Mouse (Mus musculus): Measurements from ENCODE around the gene Spred3. TPM values are rescaled to one million over a fixed set of nuclear protein-coding genes. Genes with fewer than 3 reads are reported as not detected.
"Not testable (repeated sequence)": the region's sequence is repeated elsewhere in the genome, so short reads cannot be mapped to it uniquely, and the experiment has no call there.

Spred3 gene
- polyA plus RNA-seq (2014; fragmentation: Nextera tagmentation; extraction: Ambion mirVana), result 4.9 and 5.3 TPM in 2 replicates

DNA sequence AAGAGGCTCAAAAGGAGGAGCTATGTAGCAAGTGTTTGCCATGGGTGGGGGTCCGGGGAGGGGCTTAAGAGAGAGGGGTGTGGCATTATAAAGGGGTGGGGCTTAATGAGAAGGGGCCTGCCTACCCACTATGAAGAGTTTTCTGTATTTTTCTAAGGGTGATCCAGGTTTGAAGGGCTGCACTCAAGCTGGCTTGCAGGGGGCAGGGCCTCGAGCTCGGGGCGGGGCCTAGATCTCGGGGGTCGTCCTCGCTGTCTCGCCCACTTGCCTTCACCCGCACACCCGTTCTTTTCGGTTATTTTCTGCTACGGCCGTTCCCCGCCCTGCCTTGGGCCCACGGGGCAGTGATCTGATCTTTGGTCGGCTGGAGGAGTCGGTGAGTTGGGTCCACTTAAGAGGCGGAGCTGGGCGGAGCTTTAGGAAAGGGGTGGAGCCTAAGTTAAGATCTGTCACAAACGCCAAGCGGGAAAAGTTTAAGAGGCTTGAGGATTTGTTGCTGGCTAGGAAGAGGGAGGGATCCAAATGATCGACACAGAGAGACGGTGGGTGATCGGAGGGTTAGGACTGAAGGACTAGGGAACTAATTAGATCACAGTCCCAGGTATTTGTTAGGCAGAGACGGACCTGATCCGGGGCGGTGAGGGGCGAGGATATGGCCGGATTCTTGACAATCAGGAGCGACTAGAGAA, at the start of gene Spred3, which contains the start of gene Ggn:
Spred3 (minus strand) TSS at position 346 of the 689 bp plus-strand sequence.
Ggn (plus strand) TSS at position 145 of the 689 bp plus-strand sequence.
- peaks cover 9% of the 10 kb centered on the region for H3K4me1 ChIP-seq (ENCODE audit: control insufficient read depth, insufficient read depth, low read length)
- no peaks in the 10 kb centered on the region for H3K9me3 ChIP-seq (replicated peaks; ENCODE audit: control insufficient read depth, low read length)
- peak within 1 kb of the TSS; percentile 48 for H3K4me2 ChIP-seq (ENCODE audit: low read depth, low read length)
- ATAC-seq (replicated peaks; ENCODE audit: insufficient number of reproducible peaks, low FRiP score, low TSS enrichment, low read depth) (peak; percentile 30), DNase-seq (ENCODE audit: low spot score) (peak; percentile 81)
- H3K36me3 ChIP-seq (replicated peaks; ENCODE audit: control insufficient read depth, insufficient read depth, low read depth, low read length), result peaks cover 5% of the 10 kb centered on the region
- H3K4me3 ChIP-seq (ENCODE audit: low read depth, low read length), result peak within 1 kb of the TSS; percentile 49
- peak within 1 kb of the TSS; percentile 55 for H3K9ac ChIP-seq (replicated peaks; ENCODE audit: low read length)
- under 1% methylated on average over 30 of the region's 30 CpGs for WGBS
- H3K27ac ChIP-seq (replicated peaks; ENCODE audit: low read depth, low read length), result peak within 1 kb of the TSS; percentile 48
- peaks cover 29% of the 10 kb centered on the region for H3K27me3 ChIP-seq (ENCODE audit: control insufficient read depth, insufficient read depth, low read length)

DNA sequence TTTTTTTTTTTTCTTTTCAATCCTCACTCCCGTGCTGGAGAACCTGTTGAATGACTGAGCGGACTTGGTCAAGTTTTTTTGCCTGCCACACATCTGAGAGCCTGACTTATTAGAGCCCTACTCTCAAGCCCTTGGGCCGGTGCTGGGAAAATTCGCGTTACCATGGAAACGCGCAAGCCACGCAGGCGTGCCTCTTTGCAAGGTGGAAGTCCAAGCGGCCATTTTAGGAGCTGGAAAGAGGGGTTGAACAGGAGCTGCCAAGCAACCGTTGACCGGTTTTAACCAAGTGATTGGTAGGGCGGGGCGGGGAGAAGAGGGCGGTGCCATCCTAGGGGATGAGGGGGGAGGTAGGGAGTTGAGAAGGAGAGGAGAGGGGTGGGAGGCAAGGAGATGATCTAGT, 44.6 kb upstream of the Spred3 start:
- ATAC-seq (replicated peaks; ENCODE audit: insufficient number of reproducible peaks, low FRiP score, low TSS enrichment, low read depth) (no peak), DNase-seq (ENCODE audit: low spot score) (no peak)
- H3K9me3 ChIP-seq (replicated peaks; ENCODE audit: control insufficient read depth, low read length), result no peaks in the 10 kb centered on the region; the same call in 1 of the 2 replicates
- H3K4me1 ChIP-seq (ENCODE audit: control insufficient read depth, insufficient read depth, low read length), result no peaks in the 10 kb centered on the region
- H3K27me3 ChIP-seq (ENCODE audit: control insufficient read depth, insufficient read depth, low read length), result no peaks in the 10 kb centered on the region; the same call in 1 of the 2 replicates
- no peak overlapping the region for H3K4me3 ChIP-seq (ENCODE audit: low read depth, low read length)
- H3K36me3 ChIP-seq (replicated peaks; ENCODE audit: control insufficient read depth, insufficient read depth, low read depth, low read length), result no peaks in the 10 kb centered on the region
- H3K9ac ChIP-seq (replicated peaks; ENCODE audit: low read length), result no peak overlapping the region
- no peak overlapping the region for H3K4me2 ChIP-seq (ENCODE audit: low read depth, low read length)
- WGBS, result 46% methylated on average over 15 of the region's 15 CpGs
- H3K27ac ChIP-seq (replicated peaks; ENCODE audit: low read depth, low read length), result no peak overlapping the region

DNA sequence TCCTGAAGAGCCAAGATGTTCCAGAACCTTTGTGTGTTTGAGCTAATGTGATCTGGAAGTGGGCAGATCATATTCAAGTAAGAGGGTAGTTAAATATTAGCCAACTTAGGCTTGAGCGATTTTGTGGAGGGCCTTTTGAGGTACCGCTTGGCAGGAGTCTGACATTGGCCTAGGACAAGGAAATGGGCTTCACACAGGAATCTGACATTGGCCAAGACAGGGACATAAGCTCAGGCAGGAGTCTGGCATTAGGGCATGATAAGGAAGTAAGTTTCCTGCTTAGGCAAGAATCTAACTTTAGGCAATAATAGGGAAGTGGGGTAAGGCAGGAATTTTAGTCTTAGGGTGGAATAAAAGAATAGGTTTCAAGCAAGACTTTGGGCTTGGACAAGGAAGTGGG, 44.0 kb upstream of the Spred3 start:
- H3K9ac ChIP-seq (replicated peaks; ENCODE audit: low read length), result no peak overlapping the region
- H3K4me3 ChIP-seq (ENCODE audit: low read depth, low read length), result no peak overlapping the region
- H3K27me3 ChIP-seq (ENCODE audit: control insufficient read depth, insufficient read depth, low read length), result no peaks in the 10 kb centered on the region; the same call in 1 of the 2 replicates
- no peaks in the 10 kb centered on the region for H3K4me1 ChIP-seq (ENCODE audit: control insufficient read depth, insufficient read depth, low read length)
- H3K9me3 ChIP-seq (replicated peaks; ENCODE audit: control insufficient read depth, low read length), result no peaks in the 10 kb centered on the region
- no peaks in the 10 kb centered on the region for H3K36me3 ChIP-seq (replicated peaks; ENCODE audit: control insufficient read depth, insufficient read depth, low read depth, low read length)
- H3K4me2 ChIP-seq (ENCODE audit: low read depth, low read length), result no peak overlapping the region
- 69% methylated on average over 2 of the region's 2 CpGs for WGBS
- ATAC-seq (replicated peaks; ENCODE audit: insufficient number of reproducible peaks, low FRiP score, low TSS enrichment, low read depth) (no peak), DNase-seq (ENCODE audit: low spot score) (no peak)
- H3K27ac ChIP-seq (replicated peaks; ENCODE audit: low read depth, low read length), result no peak overlapping the region

DNA sequence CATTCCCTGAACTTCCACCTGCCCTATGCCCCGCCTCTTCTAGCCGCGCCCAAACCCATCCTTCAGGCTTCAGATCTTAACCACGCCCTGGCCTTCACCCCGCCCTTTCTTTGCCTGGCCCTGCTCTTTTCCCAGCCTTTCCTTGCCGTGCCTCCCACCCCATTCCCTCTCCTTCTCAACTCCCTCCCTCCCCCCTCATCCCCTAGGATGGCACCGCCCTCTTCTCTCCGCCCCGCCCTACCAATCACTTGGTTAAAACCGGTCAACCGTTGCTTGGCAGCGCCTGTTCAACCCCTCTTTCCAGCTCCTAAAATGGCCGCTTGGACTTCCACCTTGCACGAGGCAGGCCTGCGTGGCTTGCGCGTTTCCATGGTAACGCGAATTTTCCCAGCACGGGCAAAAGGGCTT, 43.5 kb upstream of the Spred3 start, which contains the start of gene Catsperg1:
Catsperg1 (minus strand) TSS at position 361 of the 408 bp plus-strand sequence.
- peak; percentile 57 for ATAC-seq (replicated peaks; ENCODE audit: insufficient number of reproducible peaks, low FRiP score, low TSS enrichment, low read depth)
- DNase-seq (ENCODE audit: low spot score), result peak; percentile 75
- H3K36me3 ChIP-seq (replicated peaks; ENCODE audit: control insufficient read depth, insufficient read depth, low read depth, low read length), result no peaks in the 10 kb centered on the region
- no peaks in the 10 kb centered on the region for H3K4me1 ChIP-seq (ENCODE audit: control insufficient read depth, insufficient read depth, low read length)
- H3K4me2 ChIP-seq (ENCODE audit: low read depth, low read length), result peak within 1 kb of the TSS; percentile 19
- no peak within 1 kb of the TSS for H3K4me3 ChIP-seq (ENCODE audit: low read depth, low read length)
- no peak within 1 kb of the TSS for H3K9ac ChIP-seq (replicated peaks; ENCODE audit: low read length)
- no peaks in the 10 kb centered on the region; the same call in 1 of the 2 replicates for H3K27me3 ChIP-seq (ENCODE audit: control insufficient read depth, insufficient read depth, low read length)
- H3K27ac ChIP-seq (replicated peaks; ENCODE audit: low read depth, low read length), result no peak within 1 kb of the TSS
- WGBS, result 2% methylated on average over 20 of the region's 20 CpGs
- H3K9me3 ChIP-seq (replicated peaks; ENCODE audit: control insufficient read depth, low read length), result no peaks in the 10 kb centered on the region

DNA sequence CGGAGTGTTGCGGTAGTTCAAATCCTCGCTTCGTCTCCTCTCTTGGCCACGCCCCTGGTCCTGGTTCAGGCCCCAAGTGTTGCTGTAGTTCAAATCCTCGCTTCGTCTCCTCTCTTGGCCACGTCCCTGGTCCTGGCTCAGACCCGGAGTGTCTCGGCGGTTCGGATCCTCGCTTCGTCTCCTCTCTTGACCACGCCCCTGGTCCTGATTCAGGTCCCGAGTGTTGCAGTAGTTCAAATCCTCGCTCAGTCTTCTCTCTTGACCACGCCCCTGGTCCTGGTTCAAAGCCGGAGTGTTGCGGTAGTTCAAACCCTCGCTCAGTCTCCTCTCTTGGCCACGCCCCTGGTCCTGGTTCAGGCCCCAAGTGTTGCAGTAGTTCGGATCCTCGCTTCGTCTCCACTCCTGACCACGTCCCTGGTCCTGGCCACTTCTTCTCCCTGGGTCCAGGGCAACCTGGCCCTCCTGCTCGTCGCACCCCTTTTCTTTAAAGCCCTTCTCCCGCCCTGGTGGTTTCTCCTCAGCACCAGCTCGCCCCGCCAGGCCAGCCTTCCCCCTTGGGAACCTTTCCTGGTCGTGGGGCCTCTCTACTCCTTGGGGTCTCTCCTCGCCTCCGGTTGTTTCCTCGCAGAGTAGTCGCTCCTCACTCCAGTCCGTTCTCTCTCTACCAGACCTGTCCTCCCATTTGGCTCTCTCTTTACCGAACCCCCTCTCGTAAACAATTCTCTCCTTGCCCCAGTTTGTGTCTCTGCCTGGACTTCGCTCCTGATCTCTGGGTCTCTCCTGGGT, 42.8 kb upstream of the Spred3 start:
- H3K4me1 ChIP-seq (ENCODE audit: control insufficient read depth, insufficient read depth, low read length); H3K4me2 ChIP-seq (ENCODE audit: low read depth, low read length); H3K27me3 ChIP-seq (ENCODE audit: control insufficient read depth, insufficient read depth, low read length); DNase-seq (ENCODE audit: low spot score); H3K4me3 ChIP-seq (ENCODE audit: low read depth, low read length); H3K9me3 ChIP-seq (replicated peaks; ENCODE audit: control insufficient read depth, low read length); H3K9ac ChIP-seq (replicated peaks; ENCODE audit: low read length); H3K27ac ChIP-seq (replicated peaks; ENCODE audit: low read depth, low read length); ATAC-seq (replicated peaks; ENCODE audit: insufficient number of reproducible peaks, low FRiP score, low TSS enrichment, low read depth); H3K36me3 ChIP-seq (replicated peaks; ENCODE audit: control insufficient read depth, insufficient read depth, low read depth, low read length): not testable (repeated sequence)
- 14% methylated on average over 40 of the region's 40 CpGs for WGBS

DNA sequence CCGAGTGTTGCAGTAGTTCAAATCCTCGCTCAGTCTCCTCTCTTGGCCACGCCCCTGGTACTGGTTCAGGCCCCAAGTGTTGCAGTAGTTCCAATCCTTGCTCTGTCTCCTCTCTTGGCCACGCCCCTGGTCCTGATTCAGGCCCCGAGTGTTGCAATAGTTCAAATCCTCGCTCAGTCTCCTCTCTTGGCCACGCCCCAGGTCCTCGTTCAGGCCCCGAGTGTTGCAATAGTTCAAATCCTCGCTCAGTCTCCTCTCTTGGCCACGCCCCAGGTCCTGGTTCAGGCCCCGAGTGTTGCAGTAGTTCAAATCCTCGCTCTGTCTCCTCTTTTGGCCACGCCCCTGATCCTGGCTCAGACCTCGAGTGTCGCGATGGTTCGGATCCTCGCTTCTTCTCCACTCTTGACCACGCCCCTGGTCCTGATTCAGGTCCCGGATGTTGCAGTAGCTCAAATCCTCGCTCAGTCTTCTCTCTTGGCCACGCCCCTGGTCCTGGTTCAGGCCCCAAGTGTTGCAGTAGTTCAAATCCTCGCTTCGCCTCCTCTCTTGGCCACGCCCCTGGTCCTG, 42.1 kb upstream of the Spred3 start:
- H3K4me3 ChIP-seq (ENCODE audit: low read depth, low read length), result peak overlapping the region; percentile 22
- H3K36me3 ChIP-seq (replicated peaks; ENCODE audit: control insufficient read depth, insufficient read depth, low read depth, low read length), result no peaks in the 10 kb centered on the region
- no peaks in the 10 kb centered on the region for H3K4me1 ChIP-seq (ENCODE audit: control insufficient read depth, insufficient read depth, low read length)
- H3K9ac ChIP-seq (replicated peaks; ENCODE audit: low read length), result no peak overlapping the region
- no peak for ATAC-seq (replicated peaks; ENCODE audit: insufficient number of reproducible peaks, low FRiP score, low TSS enrichment, low read depth)
- no peak overlapping the region for H3K27ac ChIP-seq (replicated peaks; ENCODE audit: low read depth, low read length)
- 14% methylated on average over 26 of the region's 26 CpGs for WGBS
- H3K4me2 ChIP-seq (ENCODE audit: low read depth, low read length), result no peak overlapping the region
- H3K27me3 ChIP-seq (ENCODE audit: control insufficient read depth, insufficient read depth, low read length), result no peaks in the 10 kb centered on the region; the same call in 1 of the 2 replicates
- no peak for DNase-seq (ENCODE audit: low spot score)
- no peaks in the 10 kb centered on the region for H3K9me3 ChIP-seq (replicated peaks; ENCODE audit: control insufficient read depth, low read length)

DNA sequence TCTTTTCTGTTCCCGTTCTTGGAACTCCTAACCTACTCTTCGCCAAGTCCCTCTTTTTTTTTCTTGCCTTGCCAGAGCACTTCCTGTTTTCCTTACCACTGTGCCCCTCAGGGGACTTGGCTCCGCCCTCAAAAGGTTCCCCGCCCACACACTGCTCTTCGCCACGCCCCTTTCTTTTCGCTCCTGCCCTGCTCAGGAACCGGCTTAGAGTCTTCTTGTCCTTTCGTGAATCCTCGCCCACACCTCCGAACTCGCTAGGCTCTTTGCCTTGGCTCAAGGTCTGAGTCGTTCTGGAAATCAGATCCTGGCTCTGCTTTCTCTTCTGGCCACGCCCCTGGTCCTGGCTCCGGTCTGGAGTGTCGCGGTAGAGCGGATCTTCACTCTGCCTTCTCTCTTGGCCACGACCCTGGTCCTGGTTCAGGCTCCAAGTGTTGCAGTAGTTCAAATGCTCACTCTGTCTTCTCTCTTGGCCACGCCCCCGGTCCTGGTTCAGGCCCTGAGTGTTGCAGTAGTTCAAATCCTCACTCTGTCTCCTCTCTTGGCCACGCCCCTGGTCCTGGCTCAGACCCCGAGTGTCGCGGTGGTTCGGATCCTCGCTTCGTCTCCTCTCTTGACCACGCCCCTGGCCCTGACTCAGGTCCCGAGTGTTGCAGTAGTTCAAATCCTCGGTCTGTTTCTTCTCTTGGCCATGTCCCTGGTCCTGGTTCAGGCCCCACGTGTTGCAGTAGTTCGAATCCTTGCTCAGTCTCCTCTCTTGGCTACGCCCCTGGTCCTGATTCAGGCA, 41.4 kb upstream of the Spred3 start:
- no peaks in the 10 kb centered on the region for H3K36me3 ChIP-seq (replicated peaks; ENCODE audit: control insufficient read depth, insufficient read depth, low read depth, low read length)
- peak overlapping the region; percentile 37 for H3K4me2 ChIP-seq (ENCODE audit: low read depth, low read length)
- H3K9ac ChIP-seq (replicated peaks; ENCODE audit: low read length), result no peak overlapping the region
- H3K4me3 ChIP-seq (ENCODE audit: low read depth, low read length), result peak overlapping the region; percentile 22
- WGBS, result 5% methylated on average over 34 of the region's 34 CpGs
- DNase-seq (ENCODE audit: low spot score), result peak; percentile 81
- H3K27ac ChIP-seq (replicated peaks; ENCODE audit: low read depth, low read length), result no peak overlapping the region
- H3K9me3 ChIP-seq (replicated peaks; ENCODE audit: control insufficient read depth, low read length), result no peaks in the 10 kb centered on the region
- peak; percentile 42; the same call in 1 of the 2 replicates for ATAC-seq (replicated peaks; ENCODE audit: insufficient number of reproducible peaks, low FRiP score, low TSS enrichment, low read depth)
- H3K4me1 ChIP-seq (ENCODE audit: control insufficient read depth, insufficient read depth, low read length), result no peaks in the 10 kb centered on the region
- no peaks in the 10 kb centered on the region; the same call in 1 of the 2 replicates for H3K27me3 ChIP-seq (ENCODE audit: control insufficient read depth, insufficient read depth, low read length)
